Mouse (Mus musculus) brain, embryonic 14.5 days (tissue): ENCODE measurements around the gene Ankrd13d. TPM values are rescaled to one million over a fixed set of nuclear protein-coding genes. Genes with fewer than 3 reads are reported as not detected.
"Not testable (repeated sequence)": the region's sequence is repeated elsewhere in the genome, so short reads cannot be mapped to it uniquely, and the experiment has no call there.

Source experiments
- DNase-seq: peaks from one replicate; pipeline ENCODE4 v3.0.0-alpha.2; 2011; ENCODE audit warnings: low read depth
- CTCF ChIP-seq: fragments of 200-500 bp; IDR thresholded peaks from 2 replicates; pipeline ENCODE4 v1.5.1; 2012; ENCODE audit warnings: inconsistent platforms, mild to moderate bottlenecking, moderate library complexity, borderline replicate concordance; ENCODE audit not compliant: insufficient read depth, insufficient read length; ENCODE audit errors: extremely low read depth
- POLR2A ChIP-seq: fragments of 200-500 bp; IDR thresholded peaks from 2 replicates; pipeline ENCODE4 v1.6.1; 2012; ENCODE audit warnings: mild to moderate bottlenecking, inconsistent platforms, borderline replicate concordance; ENCODE audit not compliant: poor library complexity, insufficient read depth, insufficient read length, severe bottlenecking; ENCODE audit errors: extremely low read depth
- polyA plus RNA-seq: library from polyadenylated mRNA; depleted of rRNA; stranded (reverse); fragments of >200 nt; gene quantifications from 2 replicates; pipeline ENCODE4 v1.2.3, GENCODE M21; 2012

Ankrd13d gene
- polyA plus RNA-seq, 1 experiment = 54.2 TPM

GRCm38 (mm10) chr19:4255583-4256162 is 27.3 kb downstream of the Ankrd13d start:
- TF ChIP-seq POLR2A (no peak), CTCF (no peak; the same call in 1 of the 2 replicates)
- no peak for DNase-seq

- DNase-seq = no peak
- TF ChIP-seq CTCF (no peak), POLR2A (no peak)
These were observed 28.7 kb downstream of the Ankrd13d start for GRCm38 (mm10) chr19:4254230-4254629.

- DNase-seq = not testable (repeated sequence)
These were observed 34.3 kb downstream of the Ankrd13d start for GRCm38 (mm10) chr19:4248683-4249082.

GRCm38 (mm10) chr19:4247010-4247409 is 35.9 kb downstream of the Ankrd13d start:
- TF ChIP-seq POLR2A = no peak
- TF ChIP-seq CTCF = no peak; the same call in 1 of the 2 replicates
- no peak for DNase-seq

DNA sequence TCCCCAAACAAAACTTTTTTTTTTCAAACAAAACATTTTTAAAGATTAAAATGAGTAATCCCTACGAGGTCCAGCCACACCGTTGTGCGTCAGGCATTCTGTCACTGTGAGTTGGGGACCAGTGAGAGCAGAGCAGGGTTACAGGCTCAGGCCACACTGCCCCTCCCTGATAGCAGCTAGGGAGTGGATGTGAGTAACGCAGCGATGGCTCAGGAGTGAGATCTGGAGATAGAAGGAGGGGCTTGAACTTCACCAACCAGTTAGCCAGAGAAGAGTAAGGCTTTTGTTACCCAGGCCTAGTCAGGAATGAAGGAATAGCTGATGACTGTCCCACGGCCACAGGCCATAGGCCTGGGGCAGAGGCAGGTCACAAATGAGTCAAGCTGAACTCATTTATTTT is 38.2 kb downstream of the Ankrd13d start:
- DNase-seq = no peak
- no peak for TF ChIP-seq CTCF
- no peak for TF ChIP-seq POLR2A

- DNase-seq = no peak
- no peak for TF ChIP-seq POLR2A
- TF ChIP-seq CTCF = no peak
These were observed 40.5 kb downstream of the Ankrd13d start for GRCm38 (mm10) chr19:4242416-4242815.

GRCm38 (mm10) chr19:4240247-4240668 is 42.7 kb downstream of the Ankrd13d start:
- DNase-seq = no peak
- TF ChIP-seq CTCF (no peak), POLR2A (no peak)

DNA sequence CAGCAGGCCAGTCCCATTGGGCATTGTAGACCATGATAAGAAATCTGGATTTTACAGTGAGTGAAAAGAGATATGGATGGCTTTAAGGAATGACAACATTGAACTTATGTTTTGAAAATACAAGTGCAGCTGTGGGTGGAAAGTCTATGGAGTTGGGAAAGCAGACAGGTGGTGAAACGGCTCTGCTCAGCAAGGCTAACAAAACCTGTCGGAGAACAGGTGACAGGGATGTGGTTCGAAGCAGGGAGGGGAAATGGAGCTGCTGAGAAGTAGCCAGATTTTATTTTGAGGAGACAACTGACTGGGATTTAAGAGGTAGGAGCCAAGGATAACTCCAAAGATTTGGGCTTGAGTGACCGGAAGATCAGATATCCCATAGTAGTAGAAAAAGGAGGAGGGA is 48.4 kb downstream of the Ankrd13d start:
- DNase-seq = no peak
- no peak for TF ChIP-seq POLR2A
- no peak for TF ChIP-seq CTCF

DNA sequence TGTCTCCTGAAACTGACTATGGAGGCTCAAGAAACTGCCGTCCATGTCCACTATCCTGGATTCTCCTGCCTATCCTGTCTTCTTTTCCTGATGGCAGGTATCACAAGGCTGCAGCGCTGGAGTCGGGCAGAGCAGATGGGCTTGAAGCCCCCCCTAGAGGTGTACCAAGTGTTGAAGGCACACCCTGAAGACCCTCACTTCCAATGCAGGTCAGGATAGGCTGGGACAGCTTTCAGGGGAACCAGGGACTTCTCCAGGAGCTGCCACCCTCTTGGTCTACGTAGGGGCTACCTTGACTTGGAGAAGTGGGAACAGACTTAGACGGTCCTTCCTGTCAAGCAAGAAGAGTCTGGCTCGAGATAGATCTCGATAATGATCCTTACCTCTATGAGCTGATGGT is 50.3 kb downstream of the Ankrd13d start:
- TF ChIP-seq POLR2A = no peak
- no peak for TF ChIP-seq CTCF
- DNase-seq = no peak

- TF ChIP-seq POLR2A (no peak), CTCF (no peak)
- DNase-seq = no peak
These were observed 50.8 kb downstream of the Ankrd13d start for GRCm38 (mm10) chr19:4232186-4232572.

GRCm38 (mm10) chr19:4231253-4232185 is 51.4 kb downstream of the Ankrd13d start, which contains the start of gene Pold4:
TSS of gene Pold4 (plus strand) at chr19:4231899.
- TF ChIP-seq POLR2A = no peak
- DNase-seq = peak; percentile 98

GRCm38 (mm10) chr19:4230415-4230814 is 52.5 kb downstream of the Ankrd13d start:
- no peak for DNase-seq
- TF ChIP-seq CTCF (no peak), POLR2A (no peak)
